Mouse (Mus musculus) liver, adult 2 months (tissue): ENCODE data around the gene Mb21d2.

ENCODE experiments used
- CTCF ChIP-seq: fragments of 200-500 bp; IDR thresholded peaks from 2 replicates; pipeline ENCODE4 v1.5.1; 2011; ENCODE audit warnings: low read depth, low read length, control low read depth
- POLR2A ChIP-seq: fragments of 200-500 bp; IDR thresholded peaks from 2 replicates; pipeline ENCODE4 v1.6.1; 2011; ENCODE audit warnings: low read length, control low read depth; ENCODE audit not compliant: insufficient read depth; ENCODE audit errors: extremely low read depth

DNA sequence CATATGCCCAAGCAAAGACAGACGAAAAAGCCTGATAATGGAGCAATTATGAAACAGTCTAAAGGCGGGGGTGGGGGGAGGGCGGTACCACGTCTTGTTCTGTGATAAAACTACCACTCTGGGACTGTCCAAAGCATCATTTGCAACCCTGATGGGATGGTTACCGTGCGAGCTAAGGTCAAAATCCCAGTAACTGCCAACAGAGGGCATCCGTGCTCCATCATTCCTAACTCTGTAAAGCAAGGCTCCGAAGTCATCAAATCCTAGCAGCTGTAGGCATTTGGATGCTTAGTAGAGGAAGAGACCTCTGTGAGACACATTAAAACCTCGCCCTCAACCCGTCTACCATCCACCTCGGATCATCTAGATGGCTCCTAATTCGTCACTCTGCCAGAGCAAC lies 91.5 kb downstream of the Mb21d2 start:
- TF ChIP-seq CTCF (peak; percentile 62), POLR2A (no peak)
